Mouse (Mus musculus): ENCODE data around the gene Kcng4. TPM values are rescaled to one million over a fixed set of nuclear protein-coding genes. Genes with fewer than 3 reads are reported as not detected.

Gene Kcng4
- total RNA-seq (2023): not detected

GRCm38 (mm10) chr8:119635378-119635777 lies at the start of gene Kcng4:
Kcng4 (minus strand) TSS chr8:119635680.

DNA sequence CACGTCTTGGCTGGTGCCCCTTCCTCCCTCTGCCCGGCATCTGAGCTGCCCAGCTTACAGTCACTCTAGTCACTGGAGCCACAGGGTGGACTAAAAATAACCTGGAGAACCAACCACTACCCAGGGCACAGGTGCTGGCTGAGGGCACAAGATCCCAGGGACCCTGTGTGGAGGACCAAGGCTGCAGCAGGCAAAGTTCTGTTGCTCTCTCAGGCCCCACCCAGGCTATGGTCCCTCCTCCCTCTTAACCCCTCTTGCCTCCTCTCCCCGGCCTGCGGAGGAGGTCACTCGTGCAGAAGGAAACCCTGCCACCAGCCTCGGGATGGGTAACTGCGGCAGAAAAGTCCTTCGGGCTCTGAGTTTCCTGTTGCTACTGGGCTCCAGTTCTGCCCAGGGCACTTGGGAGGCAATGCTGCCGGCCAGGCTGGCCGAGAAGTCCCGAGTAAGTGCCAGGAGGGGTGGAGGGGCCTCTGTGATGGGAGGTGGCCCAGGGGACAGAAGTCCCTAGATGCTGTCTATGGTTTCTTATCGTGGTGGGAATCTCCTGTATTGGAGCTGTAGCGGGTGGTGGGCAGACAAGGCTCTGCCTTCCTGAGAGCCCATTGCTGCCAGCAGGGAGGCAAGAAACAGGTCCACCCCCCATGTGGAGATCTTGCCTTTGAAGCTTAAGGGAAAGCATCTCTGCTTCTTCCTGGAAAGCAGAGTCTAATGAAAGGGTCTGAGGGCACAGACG lies 30.9 kb upstream of the Kcng4 start, which contains the start of gene Wfdc1:
Wfdc1 (plus strand) TSS at position 147 of the 733 bp plus-strand sequence.

GRCm38 (mm10) chr8:119612471-119612870 lies 23.0 kb downstream of the Kcng4 start, which contains the start of gene Adad2:
Adad2 (plus strand) TSS chr8:119612747.

DNA sequence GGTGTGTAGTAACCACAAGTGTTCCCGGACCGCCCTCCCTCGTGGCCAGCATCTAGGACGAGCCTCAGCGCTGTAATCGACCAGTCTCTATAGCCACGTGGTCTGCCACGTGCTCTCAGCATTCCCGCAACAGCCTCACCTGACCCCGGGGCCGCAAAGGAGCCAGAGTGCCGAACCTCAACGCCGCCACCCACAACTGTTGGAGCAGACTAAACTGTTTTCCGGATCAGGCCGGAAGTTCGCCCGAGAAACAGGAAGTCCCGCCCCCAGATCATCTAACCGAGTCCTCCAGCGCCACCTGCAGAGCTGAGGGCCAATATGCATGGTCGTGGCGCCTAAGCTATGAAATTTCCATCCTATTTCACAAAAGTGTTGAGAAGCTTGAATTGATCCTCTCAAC lies 30.5 kb downstream of the Kcng4 start, which contains the start of gene Taf1c:
Taf1c (minus strand) TSS at position 227 of the 400 bp plus-strand sequence.

DNA sequence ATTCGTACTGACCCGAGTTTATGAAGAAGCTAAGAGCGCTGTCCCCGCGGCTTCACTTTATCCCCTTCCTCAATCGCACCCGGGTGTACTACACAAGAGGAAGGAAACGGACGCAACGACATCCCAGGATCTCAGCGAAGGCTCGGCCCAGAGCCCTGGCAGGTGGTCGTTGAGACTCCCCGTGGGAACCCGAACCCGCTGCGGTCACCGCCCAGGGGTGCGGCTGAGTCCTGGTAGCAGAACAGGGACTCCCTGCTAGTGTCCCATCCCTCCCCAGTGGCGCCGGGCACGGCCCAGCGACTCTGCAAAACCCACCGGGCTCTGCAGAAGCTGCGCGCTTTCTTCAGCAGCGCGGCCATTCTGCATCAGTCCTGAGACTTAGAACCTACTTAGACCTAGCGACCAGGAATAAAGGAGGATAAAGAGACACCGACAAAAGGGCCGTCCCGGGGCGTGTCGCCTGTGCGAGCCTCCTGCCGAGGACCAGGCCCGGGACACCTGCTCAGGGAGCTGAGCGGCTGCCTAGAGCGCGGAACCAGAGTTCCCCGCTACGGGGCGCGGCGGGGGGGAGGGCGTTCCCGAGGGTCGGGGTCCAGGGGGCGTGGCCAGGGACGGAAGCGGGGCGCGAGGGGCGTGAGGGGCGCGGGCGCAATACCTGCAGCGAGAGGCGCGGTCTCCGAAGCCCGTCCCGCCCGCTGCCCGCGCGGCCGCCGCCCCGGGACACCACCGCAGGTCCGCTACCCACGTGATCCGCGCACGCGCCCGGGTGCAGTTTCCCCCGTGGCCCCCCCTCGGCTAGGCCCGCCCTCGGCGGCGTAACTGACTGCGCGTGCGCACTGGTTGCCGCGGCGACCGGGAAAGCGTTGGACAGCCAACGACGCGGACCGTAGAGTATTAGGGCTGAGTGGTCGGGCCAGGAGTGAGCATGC lies 60.8 kb downstream of the Kcng4 start, which contains the start of the genes Hsdl1 and Dnaaf1:
Hsdl1 (minus strand) TSS at position 747 of the 929 bp plus-strand sequence.
Dnaaf1 (plus strand) TSS at position 799 of the 929 bp plus-strand sequence.

Other genes starting within 250 kb of the Kcng4 start
- gene Mlycd, start 240.8 kb downstream of the Kcng4 start, total RNA-seq (2023): 10 to 100 TPM; 12.9 to 13.7 TPM
- gene Osgin1, start 201.6 kb downstream of the Kcng4 start, total RNA-seq (2023): 10 to 100 TPM; 60.5 to 66.7 TPM
- gene Necab2, start 189.0 kb downstream of the Kcng4 start, total RNA-seq (2023): under 1 TPM; 0.81 to 0.88 TPM
- under 1 TPM in 1 of 2 experiments, not detected in 1; 0.18 TPM for gene Slc38a8, start 134.0 kb downstream of the Kcng4 start, total RNA-seq (2023)
- 10 to 100 TPM; 77.2 to 87.1 TPM for gene Mbtps1, start 76.9 kb downstream of the Kcng4 start, total RNA-seq (2023)
- gene Hsdl1, start 60.5 kb downstream of the Kcng4 start, total RNA-seq (2023): 10 to 100 TPM; 27.1 to 30.9 TPM
- gene Dnaaf1, start 60.4 kb downstream of the Kcng4 start, total RNA-seq (2023): not detected
- gene Taf1c, start 30.5 kb downstream of the Kcng4 start, total RNA-seq (2023): 10 to 100 TPM; 12.1 to 12.9 TPM
- not detected for gene Adad2, start 22.9 kb downstream of the Kcng4 start, total RNA-seq (2023)
- gene Wfdc1, start 30.7 kb upstream of the Kcng4 start, total RNA-seq (2023): not detected
- not detected for gene Atp2c2, start 64.3 kb upstream of the Kcng4 start, total RNA-seq (2023)
- 1 to 10 TPM; 3.7 to 4.1 TPM for gene Tldc1, start 142.7 kb upstream of the Kcng4 start, total RNA-seq (2023)
- 100 to 1,000 TPM; 842 to 879 TPM for gene Cotl1, start 204.9 kb upstream of the Kcng4 start, total RNA-seq (2023)
- gene Klhl36, start 226.6 kb upstream of the Kcng4 start, total RNA-seq (2023): 10 to 100 TPM; 11.4 to 13.6 TPM

All from monocyte, adult 59 days (primary cell).